Mouse (Mus musculus) erythroblast, embryonic 14.5 days (primary cell): ENCODE results near the gene Epb41. TPM values are rescaled to one million over a fixed set of nuclear protein-coding genes. Genes with fewer than 3 reads are reported as not detected.

Experiments used
- H3K27me3 ChIP-seq: 2 replicates; pipeline ENCODE4 v1.6.1; 2012; ENCODE audit warnings: inconsistent platforms; ENCODE audit not compliant: control insufficient read depth
- H3K36me3 ChIP-seq: 2 replicates; pipeline ENCODE4 v1.6.1; 2012; ENCODE audit warnings: mild to moderate bottlenecking, inconsistent platforms; ENCODE audit not compliant: control insufficient read depth
- H3K4me1 ChIP-seq: 2 replicates; pipeline ENCODE4 v1.6.1; 2012; ENCODE audit warnings: inconsistent platforms; ENCODE audit not compliant: control insufficient read depth
- H3K4me3 ChIP-seq: replicated peaks from 2 replicates; pipeline ENCODE3; 2012; ENCODE audit warnings: moderate library complexity, mild to moderate bottlenecking, inconsistent platforms
- H3K9me3 ChIP-seq: 2 replicates; pipeline ENCODE4 v1.6.1; 2012; ENCODE audit warnings: low read length, inconsistent platforms, mixed read lengths; ENCODE audit not compliant: control insufficient read depth
- GATA1 ChIP-seq: IDR thresholded peaks from 2 replicates; pipeline ENCODE4 v1.6.1; 2012; ENCODE audit warnings: low read length, inconsistent platforms, mixed read lengths
- TAL1 ChIP-seq: IDR thresholded peaks from 3 replicates; pipeline ENCODE4 v1.6.1; 2012; ENCODE audit warnings: low read length, inconsistent platforms, mixed read lengths
- polyA plus RNA-seq: library from polyadenylated mRNA; stranded (reverse); fragments of >175 nt; gene quantifications from 2 replicates; pipeline ENCODE4 v1.2.3, GENCODE M21; 2012

Epb41 gene
- polyA plus RNA-seq, 1 experiment, result 120 TPM

GRCm38 (mm10) chr4:131910237-131910994, 164.7 kb downstream of the Epb41 start:
- TF ChIP-seq GATA1 (no peak), TAL1 (no peak)
- Histone ChIP-seq H3K4me3 (no peak overlapping the region), H3K4me1 (no peaks in the 10 kb centered on the region), H3K27me3 (peaks cover 60% of the 10 kb centered on the region), H3K9me3 (peaks cover 8% of the 10 kb centered on the region), H3K36me3 (peaks cover 12% of the 10 kb centered on the region)

GRCm38 (mm10) chr4:131907912-131908311, 167.2 kb downstream of the Epb41 start:
- peaks cover 34% of the 10 kb centered on the region for H3K36me3 ChIP-seq
- TF ChIP-seq GATA1, result no peak
- no peak for TF ChIP-seq TAL1

GRCm38 (mm10) chr4:131906423-131906822, 168.7 kb downstream of the Epb41 start:
- H3K36me3 ChIP-seq, result peaks cover 49% of the 10 kb centered on the region
- H3K27me3 ChIP-seq, result peaks cover 20% of the 10 kb centered on the region
- H3K4me1 ChIP-seq, result no peaks in the 10 kb centered on the region; the same call in 1 of the 2 replicates
- no peak for TF ChIP-seq GATA1
- TF ChIP-seq TAL1, result no peak
- no peak overlapping the region for H3K4me3 ChIP-seq
- peaks cover 6% of the 10 kb centered on the region for H3K9me3 ChIP-seq

More at GRCm38 (mm10) chr4:131907912-131908311, 167.2 kb downstream of the Epb41 start:
- Histone ChIP-seq H3K4me1 (no peaks in the 10 kb centered on the region), H3K4me3 (no peak overlapping the region), H3K9me3 (peaks cover 6% of the 10 kb centered on the region), H3K27me3 (peaks cover 35% of the 10 kb centered on the region)

- peaks cover under 1% of the 10 kb centered on the region for H3K27me3 ChIP-seq
- no peak overlapping the region for H3K4me3 ChIP-seq
- peaks cover 68% of the 10 kb centered on the region for H3K36me3 ChIP-seq
- H3K9me3 ChIP-seq, result peaks cover 8% of the 10 kb centered on the region
- TF ChIP-seq GATA1, result no peak
- TF ChIP-seq TAL1, result no peak
- H3K4me1 ChIP-seq, result no peaks in the 10 kb centered on the region; the same call in 1 of the 2 replicates
Measured at GRCm38 (mm10) chr4:131904478-131904877, 170.6 kb downstream of the Epb41 start.

- Histone ChIP-seq H3K36me3 (peaks cover 93% of the 10 kb centered on the region), H3K9me3 (peaks cover 2% of the 10 kb centered on the region; the same call in 1 of the 2 replicates), H3K4me1 (no peaks in the 10 kb centered on the region; the same call in 1 of the 2 replicates), H3K27me3 (no peaks in the 10 kb centered on the region; the same call in 1 of the 2 replicates), H3K4me3 (no peak overlapping the region)
- TF ChIP-seq TAL1 (no peak), GATA1 (no peak)
Measured at GRCm38 (mm10) chr4:131901090-131901489, 174.0 kb downstream of the Epb41 start.

GRCm38 (mm10) chr4:131899180-131899554, 176.0 kb downstream of the Epb41 start:
- Histone ChIP-seq H3K9me3 (peaks cover 2% of the 10 kb centered on the region; the same call in 1 of the 2 replicates), H3K4me3 (no peak overlapping the region), H3K27me3 (no peaks in the 10 kb centered on the region; the same call in 1 of the 2 replicates), H3K4me1 (no peaks in the 10 kb centered on the region; the same call in 1 of the 2 replicates), H3K36me3 (peaks cover 85% of the 10 kb centered on the region)
- TF ChIP-seq GATA1 (no peak), TAL1 (no peak)

GRCm38 (mm10) chr4:131898503-131899179, 176.5 kb downstream of the Epb41 start:
- Histone ChIP-seq H3K4me1 (no peaks in the 10 kb centered on the region; the same call in 1 of the 2 replicates), H3K4me3 (no peak overlapping the region), H3K36me3 (peaks cover 85% of the 10 kb centered on the region), H3K9me3 (peaks cover 2% of the 10 kb centered on the region; the same call in 1 of the 2 replicates), H3K27me3 (no peaks in the 10 kb centered on the region; the same call in 1 of the 2 replicates)
- no peak for TF ChIP-seq TAL1
- TF ChIP-seq GATA1, result no peak

GRCm38 (mm10) chr4:131897787-131898186, 177.3 kb downstream of the Epb41 start:
- TF ChIP-seq GATA1 (no peak), TAL1 (no peak)
- H3K27me3 ChIP-seq, result no peaks in the 10 kb centered on the region; the same call in 1 of the 2 replicates
- H3K4me3 ChIP-seq, result no peak overlapping the region
- peaks cover 2% of the 10 kb centered on the region; the same call in 1 of the 2 replicates for H3K9me3 ChIP-seq
- H3K36me3 ChIP-seq, result peaks cover 88% of the 10 kb centered on the region
- no peaks in the 10 kb centered on the region; the same call in 1 of the 2 replicates for H3K4me1 ChIP-seq

GRCm38 (mm10) chr4:131897109-131897508, 178.0 kb downstream of the Epb41 start:
- no peak for TF ChIP-seq GATA1
- no peak for TF ChIP-seq TAL1
- H3K4me3 ChIP-seq, result no peak overlapping the region
- H3K27me3 ChIP-seq, result no peaks in the 10 kb centered on the region; the same call in 1 of the 2 replicates
- H3K36me3 ChIP-seq, result peaks cover 88% of the 10 kb centered on the region
- H3K9me3 ChIP-seq, result peaks cover 2% of the 10 kb centered on the region; the same call in 1 of the 2 replicates
- no peaks in the 10 kb centered on the region; the same call in 1 of the 2 replicates for H3K4me1 ChIP-seq
